Mouse (Mus musculus): ENCODE data around the gene Tnr. TPM values are rescaled to one million over a fixed set of nuclear protein-coding genes. Genes with fewer than 3 reads are reported as not detected.

Tnr gene
- polyA plus RNA-seq, 1 experiment from 2014 or later: 0.69 TPM

GRCm38 (mm10) chr1:159816614-159817371, 293.2 kb downstream of the Tnr start:
- Histone ChIP-seq H3K27ac (no peak overlapping the region; the same call in 1 of the 2 replicates), H3K4me1 (0 out of 2 replicates have a peak, but pooled peaks cover 3% of the 10 kb centered on the region), H3K4me3 (replicated peaks) (no peak overlapping the region), H3K36me3 (no peaks in the 10 kb centered on the region), H3K27me3 (replicated peaks) (no peaks in the 10 kb centered on the region), H3K4me2 (no peak overlapping the region), H3K9me3 (no peaks in the 10 kb centered on the region), H3K9ac (no peak overlapping the region)
- WGBS: 20% methylated on average over 8 of the region's 8 CpGs
- no peak for ATAC-seq (ENCODE audit: insufficient read depth, low FRiP score, low read depth)

GRCm38 (mm10) chr1:159819511-159819910, 295.9 kb downstream of the Tnr start:
- Histone ChIP-seq H3K9me3 (no peaks in the 10 kb centered on the region), H3K4me1 (0 out of 2 replicates have a peak, but pooled peaks cover 3% of the 10 kb centered on the region), H3K4me2 (no peak overlapping the region), H3K27me3 (replicated peaks) (no peaks in the 10 kb centered on the region), H3K4me3 (replicated peaks) (no peak overlapping the region), H3K9ac (no peak overlapping the region), H3K27ac (no peak overlapping the region), H3K36me3 (no peaks in the 10 kb centered on the region)
- whole genome bisulfite sequencing: 33% methylated on average over 3 of the region's 3 CpGs
- ATAC-seq (ENCODE audit: insufficient read depth, low FRiP score, low read depth): no peak

GRCm38 (mm10) chr1:159822416-159822815, 298.8 kb downstream of the Tnr start:
- ATAC-seq (ENCODE audit: insufficient read depth, low FRiP score, low read depth): no peak
- H3K9ac ChIP-seq: no peak overlapping the region

GRCm38 (mm10) chr1:159828531-159828930, 305.0 kb downstream of the Tnr start:
- H3K9me3 ChIP-seq: no peaks in the 10 kb centered on the region
- H3K4me2 ChIP-seq: no peak overlapping the region
- H3K27me3 ChIP-seq (replicated peaks): no peaks in the 10 kb centered on the region
- 73% methylated on average over 2 of the region's 2 CpGs for WGBS
- H3K27ac ChIP-seq: no peak overlapping the region
- no peaks in the 10 kb centered on the region for H3K36me3 ChIP-seq
- H3K4me1 ChIP-seq: no peaks in the 10 kb centered on the region
- no peak for ATAC-seq (ENCODE audit: insufficient read depth, low FRiP score, low read depth)
- no peak overlapping the region for H3K9ac ChIP-seq
- H3K4me3 ChIP-seq (replicated peaks): no peak overlapping the region

More at GRCm38 (mm10) chr1:159822416-159822815, 298.8 kb downstream of the Tnr start:
- WGBS: 48% methylated on average over 2 of the region's 2 CpGs
- Histone ChIP-seq H3K27me3 (replicated peaks) (no peaks in the 10 kb centered on the region), H3K9me3 (no peaks in the 10 kb centered on the region), H3K36me3 (no peaks in the 10 kb centered on the region), H3K4me1 (no peaks in the 10 kb centered on the region), H3K4me3 (replicated peaks) (no peak overlapping the region), H3K27ac (no peak overlapping the region), H3K4me2 (no peak overlapping the region)

- no peaks in the 10 kb centered on the region for H3K4me1 ChIP-seq
- ATAC-seq (ENCODE audit: insufficient read depth, low FRiP score, low read depth): no peak
- H3K27ac ChIP-seq: no peak overlapping the region
- H3K36me3 ChIP-seq: no peaks in the 10 kb centered on the region
- no peaks in the 10 kb centered on the region for H3K27me3 ChIP-seq (replicated peaks)
- no peak overlapping the region for H3K4me3 ChIP-seq (replicated peaks)
- no peaks in the 10 kb centered on the region for H3K9me3 ChIP-seq
- WGBS: 55% methylated on average over 2 of the region's 2 CpGs
- H3K9ac ChIP-seq: no peak overlapping the region
- no peak overlapping the region for H3K4me2 ChIP-seq
Observed at GRCm38 (mm10) chr1:159833165-159833564, 309.6 kb downstream of the Tnr start.

- H3K4me2 ChIP-seq: no peak overlapping the region
- H3K4me1 ChIP-seq: no peaks in the 10 kb centered on the region
- 57% methylated on average over 4 of the region's 4 CpGs for WGBS
- no peak overlapping the region for H3K4me3 ChIP-seq (replicated peaks)
- H3K9ac ChIP-seq: no peak overlapping the region
- H3K36me3 ChIP-seq: no peaks in the 10 kb centered on the region
- ATAC-seq (ENCODE audit: insufficient read depth, low FRiP score, low read depth): no peak
- H3K9me3 ChIP-seq: no peaks in the 10 kb centered on the region
- no peak overlapping the region for H3K27ac ChIP-seq
- H3K27me3 ChIP-seq (replicated peaks): no peaks in the 10 kb centered on the region
Observed at GRCm38 (mm10) chr1:159833646-159834338, 310.2 kb downstream of the Tnr start.

GRCm38 (mm10) chr1:159835126-159835525, 311.6 kb downstream of the Tnr start:
- Histone ChIP-seq H3K9me3 (no peaks in the 10 kb centered on the region), H3K4me3 (replicated peaks) (no peak overlapping the region), H3K27ac (no peak overlapping the region), H3K4me1 (no peaks in the 10 kb centered on the region), H3K9ac (no peak overlapping the region), H3K27me3 (replicated peaks) (no peaks in the 10 kb centered on the region), H3K4me2 (no peak overlapping the region), H3K36me3 (no peaks in the 10 kb centered on the region)
- no peak for ATAC-seq (ENCODE audit: insufficient read depth, low FRiP score, low read depth)
- WGBS: 23% methylated on average over 4 of the region's 4 CpGs

GRCm38 (mm10) chr1:159840337-159840736, 316.8 kb downstream of the Tnr start:
- H3K4me2 ChIP-seq: no peak overlapping the region
- H3K9ac ChIP-seq: no peak overlapping the region
- no peaks in the 10 kb centered on the region for H3K4me1 ChIP-seq
- H3K27ac ChIP-seq: no peak overlapping the region
- no peaks in the 10 kb centered on the region for H3K9me3 ChIP-seq
- H3K36me3 ChIP-seq: no peaks in the 10 kb centered on the region
- 48% methylated on average over 2 of the region's 2 CpGs for WGBS
- ATAC-seq (ENCODE audit: insufficient read depth, low FRiP score, low read depth): no peak
- H3K27me3 ChIP-seq (replicated peaks): no peaks in the 10 kb centered on the region
- H3K4me3 ChIP-seq (replicated peaks): no peak overlapping the region

- Histone ChIP-seq H3K4me2 (no peak overlapping the region), H3K9me3 (no peaks in the 10 kb centered on the region), H3K4me1 (no peaks in the 10 kb centered on the region), H3K9ac (no peak overlapping the region), H3K4me3 (replicated peaks) (no peak overlapping the region), H3K36me3 (no peaks in the 10 kb centered on the region), H3K27me3 (replicated peaks) (no peaks in the 10 kb centered on the region), H3K27ac (no peak overlapping the region)
- no peak for ATAC-seq (ENCODE audit: insufficient read depth, low FRiP score, low read depth)
- 48% methylated on average over 5 of the region's 5 CpGs for WGBS
Observed at GRCm38 (mm10) chr1:159842876-159843275, 319.3 kb downstream of the Tnr start.

- Histone ChIP-seq H3K4me3 (replicated peaks) (no peak overlapping the region), H3K9me3 (no peaks in the 10 kb centered on the region), H3K27ac (no peak overlapping the region), H3K27me3 (replicated peaks) (no peaks in the 10 kb centered on the region), H3K9ac (no peak overlapping the region), H3K36me3 (no peaks in the 10 kb centered on the region), H3K4me2 (no peak overlapping the region), H3K4me1 (no peaks in the 10 kb centered on the region)
- 79% methylated on average over 11 of the region's 11 CpGs for WGBS
- ATAC-seq (ENCODE audit: insufficient read depth, low FRiP score, low read depth): no peak
Observed at GRCm38 (mm10) chr1:159852088-159852487, 328.5 kb downstream of the Tnr start.

- Histone ChIP-seq H3K9ac (no peak overlapping the region), H3K27ac (no peak overlapping the region), H3K4me3 (replicated peaks) (no peak overlapping the region), H3K9me3 (no peaks in the 10 kb centered on the region), H3K4me2 (no peak overlapping the region), H3K36me3 (no peaks in the 10 kb centered on the region), H3K27me3 (replicated peaks) (no peaks in the 10 kb centered on the region), H3K4me1 (no peaks in the 10 kb centered on the region)
- WGBS: 64% methylated on average over 1 of the region's 1 CpGs
- ATAC-seq (ENCODE audit: insufficient read depth, low FRiP score, low read depth): no peak
Observed at GRCm38 (mm10) chr1:159854261-159854660, 330.7 kb downstream of the Tnr start.

GRCm38 (mm10) chr1:159861782-159862474, 338.4 kb downstream of the Tnr start:
- Histone ChIP-seq H3K4me1 (no peaks in the 10 kb centered on the region), H3K9ac (no peak overlapping the region), H3K4me3 (replicated peaks) (no peak overlapping the region), H3K9me3 (no peaks in the 10 kb centered on the region), H3K36me3 (no peaks in the 10 kb centered on the region), H3K4me2 (no peak overlapping the region), H3K27ac (no peak overlapping the region), H3K27me3 (replicated peaks) (no peaks in the 10 kb centered on the region)
- ATAC-seq (ENCODE audit: insufficient read depth, low FRiP score, low read depth): no peak
- 48% methylated on average over 3 of the region's 3 CpGs for WGBS

Measured in stomach, embryonic 15.5 days (tissue).